Mouse (Mus musculus) heart, adult 8-10 months (tissue): ENCODE results near the gene Utp6. TPM values are rescaled to one million over a fixed set of nuclear protein-coding genes. Genes with fewer than 3 reads are reported as not detected.

ENCODE experiments used
- DNase-seq: peaks from one replicate; pipeline ENCODE4 v3.0.0; 2022; ENCODE audit warnings: low spot score
- total RNA-seq, 4 experiments: library from RNA; stranded (reverse); gene quantifications; 2 replicates each; pipeline ENCODE4 v1.2.4; 2022

Utp6 gene
- total RNA-seq, 4 experiments from 2014 or later, result 25.0 to 28.1 (median 27.3) TPM

DNA sequence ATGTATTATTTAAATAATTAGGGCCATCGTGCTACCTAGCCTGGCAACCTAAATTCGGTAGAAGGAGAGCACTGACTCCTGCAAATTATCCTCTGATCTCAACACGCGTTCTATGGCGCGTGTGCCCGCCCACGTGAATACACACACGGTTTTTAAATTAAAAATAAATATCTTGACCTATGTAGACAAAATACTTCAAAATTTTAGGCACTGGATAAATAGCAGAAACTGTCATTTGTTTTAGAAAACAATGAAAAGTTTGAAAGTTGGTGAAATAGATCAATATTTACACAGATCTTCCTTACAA is 640 bp upstream of the Utp6 start:
- no peak for DNase-seq

GRCm38 (mm10) chr11:79961346-79962124 is 655 bp downstream of the Utp6 start:
- DNase-seq, result no peak

DNA sequence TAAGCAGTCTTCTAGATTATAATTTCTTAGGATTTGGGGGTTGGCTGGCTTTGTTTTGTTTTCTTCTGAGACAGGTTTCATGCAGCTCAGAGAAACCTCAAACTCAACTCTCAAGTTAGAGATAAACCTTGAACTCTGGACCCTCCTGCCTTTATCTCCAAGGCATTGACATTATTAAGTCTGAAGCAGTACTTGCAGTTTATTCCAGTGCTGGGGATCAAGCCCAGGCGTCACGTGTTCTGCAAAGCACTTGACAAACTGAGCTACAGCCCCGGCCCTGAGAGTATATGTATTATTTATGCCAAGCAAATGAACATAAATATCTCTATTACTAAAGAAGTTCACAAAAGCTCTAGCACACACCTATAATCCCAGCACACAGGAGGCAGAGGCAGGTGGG is 14.9 kb downstream of the Utp6 start:
- DNase-seq, result no peak

GRCm38 (mm10) chr11:79943601-79944000 is 18.6 kb downstream of the Utp6 start:
- DNase-seq, result no peak

- no peak for DNase-seq
These were observed 19.1 kb downstream of the Utp6 start for GRCm38 (mm10) chr11:79943136-79943535.

DNA sequence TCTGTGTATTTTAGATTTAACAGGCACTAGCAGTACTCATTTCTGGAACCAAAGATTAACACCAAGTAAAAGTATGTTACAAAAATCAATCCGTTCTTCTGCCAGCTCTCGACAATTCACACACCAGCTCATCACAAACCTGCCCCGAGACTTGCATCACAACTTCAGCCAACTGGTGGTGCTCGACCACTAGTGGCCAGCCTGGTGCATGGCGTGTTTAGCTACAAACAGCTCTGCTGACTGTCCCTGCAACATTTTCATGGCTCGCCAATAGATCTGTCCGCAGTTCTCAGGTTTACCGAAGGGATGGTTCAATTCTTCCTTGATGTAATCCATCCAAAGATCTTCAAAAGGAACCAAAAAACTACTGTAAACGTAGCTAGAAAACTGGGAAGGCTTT is 26.4 kb downstream of the Utp6 start:
- DNase-seq, result no peak

- DNase-seq, result no peak
These were observed 39.4 kb downstream of the Utp6 start for GRCm38 (mm10) chr11:79922766-79923165.

- DNase-seq, result no peak
These were observed 40.0 kb downstream of the Utp6 start for GRCm38 (mm10) chr11:79922157-79922556.

DNA sequence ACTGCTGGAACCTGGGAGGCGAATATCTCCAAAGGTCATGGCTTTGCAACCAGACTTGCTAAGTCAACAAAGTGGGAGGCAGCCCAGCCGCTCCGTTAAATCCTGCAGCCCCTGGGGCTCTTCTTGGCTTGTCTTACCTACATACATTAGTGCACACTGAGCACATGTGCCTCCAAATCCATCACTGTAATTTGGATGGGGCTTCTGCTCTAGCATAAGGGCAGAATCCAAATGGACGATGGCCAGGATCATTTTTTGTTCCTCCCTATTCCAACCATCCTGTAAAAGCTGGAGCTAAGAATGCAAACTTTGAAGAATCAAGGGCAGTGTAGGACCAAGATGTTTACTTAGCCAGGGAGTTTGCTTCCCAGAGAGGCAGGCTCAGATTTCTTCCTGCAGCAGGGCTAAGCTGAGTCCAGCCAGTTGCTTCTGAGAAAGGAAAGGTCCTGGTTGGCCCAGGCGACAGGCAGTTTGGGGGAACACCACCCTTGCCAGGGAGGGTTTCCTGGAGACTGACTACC is 41.6 kb downstream of the Utp6 start:
- no peak for DNase-seq

DNA sequence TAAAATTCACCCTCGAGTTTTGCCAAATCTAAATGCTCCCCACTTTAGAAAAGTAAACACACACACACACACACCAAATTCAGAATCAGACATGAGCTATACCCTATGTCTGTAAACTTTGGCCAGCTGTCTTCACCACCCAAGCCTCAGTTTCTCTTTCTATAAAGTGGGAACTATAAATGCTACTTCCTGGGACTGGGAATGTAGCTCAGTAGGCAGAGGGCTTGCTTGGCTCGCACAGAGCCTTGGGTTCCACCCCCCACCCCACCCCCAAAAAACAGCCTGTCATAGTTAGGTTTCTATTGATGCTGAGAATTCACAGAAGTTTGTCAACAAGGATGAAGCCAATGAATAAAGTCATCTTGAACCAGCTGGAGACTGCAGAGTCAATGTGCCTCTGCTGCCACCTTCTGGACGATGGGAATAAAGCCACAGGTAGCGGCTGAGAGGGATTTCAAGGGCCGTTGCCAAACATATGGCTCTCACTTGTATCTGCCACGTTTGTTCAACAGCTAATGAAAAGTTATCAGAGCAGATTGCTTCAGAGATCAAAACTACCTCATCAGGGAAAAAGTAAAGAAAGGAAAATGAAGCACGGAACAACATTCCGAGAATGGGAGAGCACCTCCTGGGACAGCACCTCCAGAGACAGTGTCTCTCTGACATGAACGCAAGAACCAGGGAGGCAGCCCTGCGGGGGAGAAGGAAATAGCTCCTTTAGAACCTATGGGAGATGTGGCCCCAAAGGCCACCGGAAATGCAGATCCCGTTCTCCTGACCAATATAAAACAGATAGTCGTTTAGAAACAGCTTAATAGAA is 42.3 kb downstream of the Utp6 start:
- peak; percentile 84 for DNase-seq

- DNase-seq, result no peak
These were observed 46.4 kb downstream of the Utp6 start for GRCm38 (mm10) chr11:79915696-79916349.

GRCm38 (mm10) chr11:79908600-79909483 is 53.3 kb downstream of the Utp6 start:
- DNase-seq, result no peak

- DNase-seq, result no peak
These were observed 55.3 kb downstream of the Utp6 start for GRCm38 (mm10) chr11:79906920-79907319.

DNA sequence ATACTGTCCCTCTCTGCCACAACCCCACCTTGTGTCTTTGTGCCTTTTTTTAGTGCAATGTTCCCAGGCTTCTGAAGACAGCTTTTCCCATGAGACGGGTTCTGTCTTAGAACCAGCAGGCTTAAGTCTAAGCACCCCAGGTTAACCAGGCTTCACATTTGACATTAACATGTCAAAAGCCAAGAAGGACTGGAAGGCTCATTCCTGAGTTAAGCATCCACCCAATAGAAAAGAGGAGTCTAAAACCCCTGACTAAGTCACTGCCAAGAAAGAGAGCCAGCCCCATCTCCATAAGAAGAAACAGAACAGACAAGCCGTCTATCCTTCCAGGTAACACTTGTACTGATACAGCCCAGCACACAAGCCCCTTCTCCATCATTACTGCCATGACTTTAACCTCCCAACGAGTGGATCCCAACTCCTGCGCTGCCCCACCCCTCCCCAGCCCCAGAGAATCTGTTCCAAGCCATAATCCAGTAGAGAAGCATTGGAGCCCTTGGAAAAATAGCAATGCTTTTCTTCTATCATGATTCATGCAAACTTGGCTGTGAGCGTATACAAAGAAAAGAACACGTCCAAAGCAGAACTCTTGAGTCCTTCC is 59.2 kb downstream of the Utp6 start:
- no peak for DNase-seq

- no peak for DNase-seq
These were observed 61.0 kb downstream of the Utp6 start for GRCm38 (mm10) chr11:79901146-79901545.

GRCm38 (mm10) chr11:79892259-79892658 is 69.9 kb downstream of the Utp6 start:
- no peak for DNase-seq

- no peak for DNase-seq
These were observed 71.4 kb downstream of the Utp6 start for GRCm38 (mm10) chr11:79890822-79891221.

DNA sequence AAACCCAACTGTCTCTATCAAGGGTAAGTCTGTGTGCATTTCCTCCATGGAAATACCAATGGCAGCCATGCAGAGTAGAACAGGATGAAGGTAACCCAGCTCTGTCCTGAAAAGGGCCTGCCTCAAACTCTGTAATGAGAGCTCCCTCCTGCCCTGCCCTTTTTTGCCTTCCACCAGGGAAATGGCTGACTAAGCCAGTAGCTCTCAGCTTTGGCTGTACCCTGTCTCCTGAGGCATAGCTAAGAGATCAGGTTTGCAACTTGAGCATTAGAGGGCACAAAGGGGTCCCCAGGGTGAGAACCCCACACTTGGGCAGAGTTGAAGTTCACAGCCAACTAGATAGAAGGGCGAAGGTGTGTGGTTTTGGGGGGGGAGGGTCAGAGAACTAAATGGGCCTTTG is 75.2 kb downstream of the Utp6 start:
- DNase-seq, result no peak

- no peak for DNase-seq
These were observed 75.8 kb downstream of the Utp6 start for GRCm38 (mm10) chr11:79886395-79886794.

DNA sequence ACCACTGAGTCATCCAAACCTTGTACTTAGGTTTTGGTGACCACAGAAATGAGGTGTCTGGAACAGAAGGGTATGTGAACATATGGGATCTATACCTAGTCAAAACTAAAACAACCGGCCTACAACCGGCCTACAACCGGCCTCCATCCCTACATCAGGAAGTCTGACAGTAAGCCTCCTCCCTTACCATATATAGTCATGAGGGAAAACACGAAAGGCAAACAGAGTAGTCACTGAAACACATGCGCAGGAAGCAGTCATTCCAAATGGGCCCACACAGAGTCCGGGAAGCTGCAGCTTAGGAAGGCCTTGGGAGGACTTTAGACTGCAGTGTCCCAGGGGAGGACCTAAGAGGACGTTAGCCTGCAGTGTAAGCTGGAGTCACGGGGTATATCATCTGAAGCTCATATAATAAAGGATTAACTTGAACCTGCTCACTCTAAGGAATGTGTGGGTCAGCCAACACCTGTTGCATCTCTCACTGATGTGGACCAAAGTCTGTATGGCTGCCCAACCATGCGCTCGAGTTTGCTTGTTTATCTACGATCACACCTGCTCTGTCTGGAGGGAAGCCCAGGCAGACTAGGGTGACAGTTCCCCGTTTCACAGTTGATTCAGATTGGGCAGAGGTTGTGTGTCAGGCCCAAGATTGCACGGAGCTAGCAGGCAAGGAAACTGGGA is 76.3 kb downstream of the Utp6 start:
- no peak for DNase-seq
